Mouse (Mus musculus) embryonic facial prominence, embryonic 15.5 days (tissue): ENCODE measurements at regions not wholly inside any gene's neighbourhood (a gene's known extent, or its start where the extent isn't known, plus 50 kb on each side); places are given as distances from the start of the nearest gene placed in this dataset.

ENCODE experiments used
- ATAC-seq: fragments of 200-750 bp; cut with Nextera tagmentation; 2 replicates; pipeline ENCODE4 v1.8.0; 2017; ENCODE audit warnings: low read depth, moderate TSS enrichment; ENCODE audit not compliant: insufficient number of reproducible peaks, low FRiP score, low TSS enrichment
- H3K27ac ChIP-seq: fragments of 300-500 bp; sonication (generic); replicated peaks from 2 replicates; pipeline ENCODE4 v1.5.1; 2015; ENCODE audit warnings: mild to moderate bottlenecking, inconsistent platforms
- H3K27me3 ChIP-seq: fragments of 300-500 bp; sonication (generic); 2 replicates; pipeline ENCODE4 v1.6.1; 2015; ENCODE audit warnings: inconsistent platforms
- H3K36me3 ChIP-seq: fragments of 300-500 bp; sonication (generic); 2 replicates; pipeline ENCODE4 v1.6.1; 2015; ENCODE audit warnings: mild to moderate bottlenecking, inconsistent platforms
- H3K4me1 ChIP-seq: fragments of 300-500 bp; sonication (generic); 2 replicates; pipeline ENCODE4 v1.6.1; 2015; ENCODE audit warnings: inconsistent platforms
- H3K4me2 ChIP-seq: fragments of 300-500 bp; sonication (generic); replicated peaks from 2 replicates; pipeline ENCODE4 v1.6.1; 2015; ENCODE audit warnings: mild to moderate bottlenecking, inconsistent platforms
- H3K4me3 ChIP-seq: fragments of 300-500 bp; sonication (generic); replicated peaks from 2 replicates; pipeline ENCODE4 v1.5.1; 2015; ENCODE audit warnings: mild to moderate bottlenecking, inconsistent platforms
- H3K9ac ChIP-seq: fragments of 300-500 bp; sonication (generic); 2 replicates; pipeline ENCODE4 v1.6.1; 2015; ENCODE audit warnings: inconsistent platforms
- H3K9me3 ChIP-seq: fragments of 300-500 bp; sonication (generic); replicated peaks from 2 replicates; pipeline ENCODE4 v1.6.1; 2016; ENCODE audit warnings: inconsistent platforms
- WGBS: fragments of 180-500 bp; shearing (Covaris S2); methylation state at CpG from one replicate; pipeline ENCODE4 v1.1.7; 2015; 5-methylcytosine and 5-hydroxymethylcytosine counted together

DNA sequence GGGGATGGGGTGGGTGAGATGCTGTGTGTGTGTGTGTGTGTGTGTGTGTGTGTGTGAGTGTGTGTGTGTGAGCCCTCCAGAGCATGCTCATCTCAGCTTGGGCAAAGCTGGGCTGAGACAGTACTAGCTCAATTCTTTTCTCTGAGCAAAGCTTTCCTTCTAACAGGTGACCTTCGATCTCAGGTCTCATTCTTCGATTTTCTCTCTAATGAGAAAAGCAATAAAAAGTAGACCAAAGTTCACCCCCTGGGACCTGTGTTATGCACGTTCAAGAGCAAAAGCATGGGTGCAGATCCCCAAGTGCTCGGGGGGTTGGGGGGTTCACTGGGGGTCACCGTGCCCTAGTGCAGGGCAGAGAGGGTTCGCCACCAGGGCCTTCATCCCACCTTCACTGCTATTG lies 103.1 kb upstream of the Slc22a12 start:
- Histone ChIP-seq H3K9me3 (no peaks in the 10 kb centered on the region), H3K4me3 (no peak overlapping the region), H3K4me2 (no peak overlapping the region), H3K9ac (no peak overlapping the region), H3K27me3 (no peaks in the 10 kb centered on the region), H3K36me3 (no peaks in the 10 kb centered on the region), H3K27ac (no peak overlapping the region), H3K4me1 (no peaks in the 10 kb centered on the region)
- no peak for ATAC-seq
- WGBS: 86% methylated on average over 6 of the region's 6 CpGs

DNA sequence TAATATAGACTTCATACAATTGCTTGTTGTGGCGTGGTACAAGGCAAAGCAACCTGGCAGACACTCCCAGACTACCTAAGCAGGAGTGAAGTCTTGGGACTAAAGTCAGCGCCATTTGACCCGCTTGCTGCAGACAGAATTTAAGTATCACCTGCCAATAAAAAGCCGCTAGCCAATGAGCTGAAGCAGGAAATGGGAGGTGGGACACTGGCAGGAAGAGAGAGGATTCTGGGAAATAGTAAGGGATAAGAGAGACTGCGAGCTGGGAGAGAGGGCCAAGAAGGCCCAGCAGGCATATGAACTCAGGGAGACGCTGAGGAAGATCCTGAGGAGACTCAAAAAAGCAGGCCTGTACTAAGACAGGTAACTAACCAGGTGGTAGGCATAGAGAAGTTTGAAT lies 102.0 kb upstream of the Slc22a12 start:
- ATAC-seq: no peak
- H3K4me2 ChIP-seq: no peak overlapping the region
- 86% methylated on average over 6 of the region's 6 CpGs for WGBS

DNA sequence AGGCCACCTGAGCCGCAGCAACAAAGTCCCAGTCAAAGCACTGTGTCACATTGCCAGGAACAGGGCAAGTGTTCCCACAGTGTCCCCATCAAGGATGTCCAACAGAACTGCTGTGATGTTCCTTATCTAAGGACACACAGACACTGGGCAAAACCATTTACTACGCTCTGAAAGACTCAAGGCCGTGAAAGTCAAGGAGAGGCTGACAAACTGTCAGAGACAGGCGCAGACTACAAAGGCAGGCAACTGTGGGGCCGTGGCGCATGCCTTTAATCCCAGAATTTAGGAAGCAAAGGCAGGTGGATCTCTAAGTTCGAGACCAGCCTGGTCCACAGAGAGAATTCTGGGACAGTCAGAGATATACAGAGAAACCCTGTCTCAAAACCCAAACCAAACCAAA lies 96.8 kb upstream of the Slc22a12 start:
- no peak for ATAC-seq
- peaks cover 7% of the 10 kb centered on the region for H3K4me1 ChIP-seq
- no peak overlapping the region for H3K9ac ChIP-seq
- no peak overlapping the region for H3K4me3 ChIP-seq
- no peak overlapping the region for H3K27ac ChIP-seq
- 81% methylated on average over 7 of the region's 7 CpGs for WGBS
- H3K36me3 ChIP-seq: no peaks in the 10 kb centered on the region
- no peaks in the 10 kb centered on the region for H3K9me3 ChIP-seq
- no peaks in the 10 kb centered on the region for H3K27me3 ChIP-seq
- H3K4me2 ChIP-seq: no peak overlapping the region

More for the DNA sequence above, 102.0 kb upstream of the Slc22a12 start:
- Histone ChIP-seq H3K4me3 (no peak overlapping the region), H3K4me1 (no peaks in the 10 kb centered on the region), H3K9me3 (no peaks in the 10 kb centered on the region), H3K27me3 (no peaks in the 10 kb centered on the region), H3K9ac (no peak overlapping the region), H3K27ac (no peak overlapping the region), H3K36me3 (no peaks in the 10 kb centered on the region)

DNA sequence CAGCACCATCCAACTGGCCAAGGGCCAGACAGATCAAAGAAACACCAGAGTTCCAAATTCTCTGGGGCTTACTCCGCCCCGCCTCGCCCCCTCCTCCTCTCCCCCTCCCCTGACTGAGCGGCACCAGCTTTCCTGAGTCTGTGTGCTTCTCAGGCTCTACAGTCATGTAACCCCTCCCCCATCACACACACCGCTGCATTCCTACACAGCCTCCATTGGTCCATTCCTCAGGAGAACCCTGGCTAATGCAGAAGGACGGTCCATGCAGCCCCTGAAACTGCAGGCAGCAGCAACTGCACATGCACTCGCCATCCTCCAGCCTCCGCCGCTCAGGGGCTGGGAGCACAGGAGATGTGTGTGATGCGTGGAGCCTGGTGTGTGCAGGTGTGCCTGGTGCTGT lies 90.6 kb upstream of the Slc22a12 start:
- 33% methylated on average over 10 of the region's 10 CpGs for WGBS
- Histone ChIP-seq H3K9me3 (no peaks in the 10 kb centered on the region), H3K4me1 (peaks cover 8% of the 10 kb centered on the region), H3K9ac (no peak overlapping the region), H3K27ac (no peak overlapping the region), H3K4me2 (no peak overlapping the region), H3K27me3 (no peaks in the 10 kb centered on the region), H3K4me3 (no peak overlapping the region), H3K36me3 (no peaks in the 10 kb centered on the region)
- ATAC-seq: no peak

DNA sequence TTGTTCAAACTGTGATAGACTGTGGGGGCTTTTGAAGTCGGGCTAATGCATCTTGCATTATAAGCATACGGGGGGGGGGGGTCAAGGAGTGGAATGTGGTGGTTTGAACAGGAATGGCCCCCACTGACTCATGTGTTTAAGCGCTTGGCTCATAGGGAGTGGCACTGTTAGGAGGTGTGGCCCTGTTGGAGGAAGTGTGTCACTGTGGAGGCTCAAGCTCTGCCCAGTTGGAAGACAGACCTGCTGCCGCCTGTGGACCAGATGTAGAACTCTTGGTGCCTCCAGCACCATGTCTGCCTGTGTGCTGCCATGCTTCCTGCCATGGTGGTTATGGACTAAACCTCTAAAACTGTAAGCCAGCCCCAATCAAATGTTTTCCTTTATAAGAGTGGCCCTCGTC lies 89.0 kb upstream of the Slc22a12 start:
- H3K4me3 ChIP-seq: no peak overlapping the region
- peaks cover 8% of the 10 kb centered on the region for H3K4me1 ChIP-seq
- H3K9me3 ChIP-seq: no peaks in the 10 kb centered on the region
- ATAC-seq: no peak
- H3K36me3 ChIP-seq: no peaks in the 10 kb centered on the region
- WGBS: 81% methylated on average over 5 of the region's 5 CpGs
- no peak overlapping the region for H3K4me2 ChIP-seq
- H3K27ac ChIP-seq: no peak overlapping the region
- H3K9ac ChIP-seq: no peak overlapping the region
- no peaks in the 10 kb centered on the region for H3K27me3 ChIP-seq

DNA sequence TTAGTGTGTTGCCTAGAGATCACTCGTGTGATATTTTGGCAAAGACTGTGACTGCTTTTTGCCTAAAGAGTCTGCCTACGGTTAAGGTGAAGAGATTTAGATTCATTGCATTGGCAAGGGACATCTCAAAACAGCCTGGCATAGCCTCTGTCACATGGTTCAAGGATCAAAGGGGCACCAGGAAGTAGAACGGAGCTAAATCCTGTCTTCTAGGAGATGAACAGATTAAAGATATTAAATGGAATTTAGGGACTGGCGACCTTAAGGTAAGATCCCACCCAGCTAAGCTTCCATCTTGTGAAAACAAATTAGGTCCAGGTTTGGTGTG lies 87.7 kb upstream of the Slc22a12 start:
- ATAC-seq: no peak
- no peaks in the 10 kb centered on the region for H3K9me3 ChIP-seq
- no peak overlapping the region for H3K4me3 ChIP-seq
- H3K27me3 ChIP-seq: no peaks in the 10 kb centered on the region
- WGBS: 67% methylated on average over 4 of the region's 4 CpGs
- no peak overlapping the region for H3K9ac ChIP-seq
- H3K4me1 ChIP-seq: peaks cover 8% of the 10 kb centered on the region
- H3K27ac ChIP-seq: no peak overlapping the region
- H3K36me3 ChIP-seq: no peaks in the 10 kb centered on the region
- no peak overlapping the region for H3K4me2 ChIP-seq

DNA sequence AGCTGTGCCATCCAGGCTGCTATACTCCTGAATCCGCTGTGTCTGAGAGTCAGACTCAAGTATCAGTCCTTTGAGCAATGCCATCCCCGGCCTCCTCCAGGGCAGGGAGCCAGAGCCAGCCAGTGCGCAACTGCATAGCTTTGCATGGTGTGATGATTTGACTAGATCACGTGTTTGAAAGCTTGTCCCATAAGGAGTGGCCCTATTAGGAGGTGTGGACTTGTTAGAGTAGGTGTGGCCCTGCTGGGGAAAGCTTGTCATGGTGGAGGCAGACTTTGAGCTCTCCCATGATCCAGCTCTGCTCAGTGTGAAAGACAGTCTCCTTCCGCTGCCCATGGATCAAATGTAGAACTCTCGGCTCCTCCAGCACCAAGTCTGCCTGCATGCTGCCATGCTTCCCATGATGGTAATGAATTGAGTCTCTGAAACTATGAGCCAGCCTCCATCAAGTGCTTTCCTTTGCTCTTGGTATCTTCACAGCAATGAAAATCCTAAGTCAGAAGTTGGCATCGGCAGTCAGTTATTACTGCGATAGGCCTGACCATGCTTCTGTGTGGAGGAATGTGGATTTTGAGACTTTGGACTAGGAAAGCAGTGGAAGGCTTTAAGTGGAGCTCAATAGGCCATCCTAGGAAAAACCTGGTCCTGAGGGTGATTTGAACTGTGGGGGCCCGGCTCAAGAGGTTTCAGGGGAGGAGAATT lies 87.2 kb upstream of the Slc22a12 start:
- Histone ChIP-seq H3K9ac (no peak overlapping the region), H3K4me3 (no peak overlapping the region), H3K27ac (no peak overlapping the region), H3K27me3 (no peaks in the 10 kb centered on the region), H3K9me3 (no peaks in the 10 kb centered on the region), H3K36me3 (no peaks in the 10 kb centered on the region), H3K4me1 (peaks cover 4% of the 10 kb centered on the region), H3K4me2 (no peak overlapping the region)
- 81% methylated on average over 9 of the region's 9 CpGs for WGBS
- ATAC-seq: no peak

DNA sequence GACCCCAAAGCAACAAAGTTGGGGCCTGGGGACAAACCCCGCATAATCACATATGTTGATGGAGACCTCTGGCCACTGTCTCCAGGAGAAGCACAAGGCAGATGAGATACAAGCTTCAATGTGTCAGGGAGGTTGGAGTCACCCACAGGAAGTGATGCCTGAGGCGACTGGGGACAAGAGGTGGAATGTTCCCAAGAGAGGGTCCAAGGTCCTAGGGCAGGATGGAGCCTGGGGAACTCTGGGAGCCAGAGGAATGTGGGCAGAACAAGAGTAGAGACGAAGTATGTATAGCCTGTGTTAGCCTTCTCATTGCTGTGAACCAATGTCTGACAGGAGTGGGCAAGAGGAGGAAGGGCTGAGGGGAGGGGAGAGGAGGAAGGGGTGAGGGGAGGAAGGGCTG lies 82.7 kb upstream of the Slc22a12 start:
- no peak for ATAC-seq
- 43% methylated on average over 3 of the region's 3 CpGs for WGBS

DNA sequence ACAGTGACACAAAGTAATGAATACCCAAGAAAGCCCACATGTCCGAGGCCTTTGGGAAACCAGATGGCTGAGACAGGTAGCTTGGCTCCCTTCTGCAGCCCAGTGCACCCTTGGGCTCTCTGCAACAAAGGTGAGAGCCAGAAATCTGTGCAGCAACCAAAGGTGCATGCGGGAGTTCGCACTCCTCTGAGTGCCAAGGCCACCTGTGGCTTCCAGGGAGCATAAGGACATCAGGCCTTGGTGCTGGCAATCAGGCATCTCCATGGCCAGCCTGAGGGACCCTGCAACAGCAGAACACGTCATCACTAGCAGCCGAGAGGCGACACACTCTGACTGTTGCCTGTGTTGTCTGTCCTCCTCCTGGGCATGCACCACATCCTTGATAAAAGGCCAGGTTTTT lies 78.2 kb upstream of the Slc22a12 start:
- H3K4me3 ChIP-seq: no peak overlapping the region
- no peaks in the 10 kb centered on the region for H3K9me3 ChIP-seq
- H3K4me1 ChIP-seq: no peaks in the 10 kb centered on the region
- WGBS: 81% methylated on average over 6 of the region's 6 CpGs
- H3K27me3 ChIP-seq: no peaks in the 10 kb centered on the region
- no peak overlapping the region for H3K4me2 ChIP-seq
- no peak for ATAC-seq
- H3K36me3 ChIP-seq: no peaks in the 10 kb centered on the region
- H3K27ac ChIP-seq: no peak overlapping the region
- no peak overlapping the region for H3K9ac ChIP-seq

More for the DNA sequence above, 82.7 kb upstream of the Slc22a12 start:
- H3K4me2 ChIP-seq: no peak overlapping the region
- no peaks in the 10 kb centered on the region for H3K36me3 ChIP-seq
- no peaks in the 10 kb centered on the region for H3K27me3 ChIP-seq
- no peak overlapping the region for H3K27ac ChIP-seq
- no peaks in the 10 kb centered on the region for H3K4me1 ChIP-seq
- H3K4me3 ChIP-seq: no peak overlapping the region
- no peaks in the 10 kb centered on the region for H3K9me3 ChIP-seq
- no peak overlapping the region for H3K9ac ChIP-seq

DNA sequence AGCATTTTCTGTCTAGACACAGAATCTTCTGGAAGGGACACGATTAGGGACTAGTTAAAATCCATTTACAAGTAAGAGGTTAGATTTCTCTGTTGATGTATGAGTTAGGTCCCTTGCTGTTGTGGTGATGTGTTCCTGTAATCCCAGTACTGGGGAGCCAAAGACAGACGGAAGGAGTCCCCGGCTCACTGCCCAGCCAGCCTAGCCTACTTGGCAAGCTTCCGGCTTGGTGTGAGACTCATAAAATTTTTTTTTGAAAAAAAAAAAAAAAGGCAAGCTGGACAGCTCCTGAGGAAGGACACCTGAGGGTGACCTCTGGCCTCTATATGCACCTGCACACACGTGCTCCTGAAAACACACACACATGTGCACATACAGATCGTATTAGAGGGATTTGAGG lies 76.7 kb upstream of the Slc22a12 start:
- Histone ChIP-seq H3K4me1 (no peaks in the 10 kb centered on the region), H3K27ac (no peak overlapping the region), H3K4me2 (no peak overlapping the region), H3K4me3 (no peak overlapping the region), H3K36me3 (no peaks in the 10 kb centered on the region), H3K27me3 (no peaks in the 10 kb centered on the region), H3K9me3 (no peaks in the 10 kb centered on the region), H3K9ac (no peak overlapping the region)
- 67% methylated on average over 6 of the region's 6 CpGs for WGBS
- no peak for ATAC-seq

DNA sequence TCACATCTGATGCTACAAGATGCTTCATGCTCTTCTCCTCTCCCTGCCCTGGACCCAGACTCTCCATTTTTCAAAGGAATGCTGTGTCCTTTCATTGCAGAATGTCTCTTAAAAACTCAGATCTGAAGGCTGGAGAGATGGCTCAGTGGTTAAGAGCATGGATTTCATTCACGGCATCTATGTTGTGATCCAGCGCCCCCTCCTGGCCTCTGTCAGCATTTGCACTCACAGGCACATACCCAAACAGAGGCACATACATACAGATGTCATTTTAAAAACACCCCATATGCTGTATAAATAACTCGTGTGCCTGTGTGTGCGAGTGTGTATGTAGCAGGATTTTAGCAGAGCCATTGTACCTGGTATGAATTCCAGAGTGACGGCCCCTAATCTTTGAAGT lies 73.8 kb upstream of the Slc22a12 start:
- Histone ChIP-seq H3K27me3 (no peaks in the 10 kb centered on the region), H3K9ac (no peak overlapping the region), H3K4me1 (no peaks in the 10 kb centered on the region), H3K36me3 (no peaks in the 10 kb centered on the region), H3K4me2 (no peak overlapping the region), H3K27ac (no peak overlapping the region), H3K4me3 (no peak overlapping the region), H3K9me3 (no peaks in the 10 kb centered on the region)
- ATAC-seq: no peak
- 79% methylated on average over 5 of the region's 5 CpGs for WGBS

DNA sequence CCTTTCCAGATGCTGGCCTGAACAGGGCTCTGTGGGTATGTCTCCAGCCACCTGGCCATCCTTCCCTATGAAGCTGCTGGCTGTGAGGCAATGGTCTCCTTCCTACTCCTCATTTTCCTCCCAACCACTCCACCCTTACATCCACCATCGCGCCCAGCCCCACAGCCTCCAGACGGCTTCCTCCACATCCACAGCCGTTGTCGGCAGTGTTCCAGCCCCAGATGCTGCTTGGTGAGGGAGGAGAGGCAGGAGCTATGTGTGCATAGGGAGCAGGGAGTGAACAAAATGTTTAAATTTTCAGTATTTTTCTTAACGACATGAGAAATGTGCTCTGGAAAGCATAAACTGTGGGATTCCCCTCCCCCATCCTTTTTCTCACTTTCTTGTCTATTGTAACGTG lies 69.6 kb upstream of the Slc22a12 start:
- Histone ChIP-seq H3K9me3 (no peaks in the 10 kb centered on the region), H3K4me3 (no peak overlapping the region), H3K4me1 (no peaks in the 10 kb centered on the region), H3K27ac (no peak overlapping the region), H3K4me2 (no peak overlapping the region), H3K36me3 (no peaks in the 10 kb centered on the region), H3K27me3 (no peaks in the 10 kb centered on the region), H3K9ac (no peak overlapping the region)
- no peak for ATAC-seq
- 67% methylated on average over 7 of the region's 7 CpGs for WGBS
